Mouse (Mus musculus) MEL (cell line): Measurements from ENCODE around the gene Slc17a3. TPM values are rescaled to one million over a fixed set of nuclear protein-coding genes. Genes with fewer than 3 reads are reported as not detected.

Experiments
- DNase-seq: peaks from one replicate; pipeline ENCODE4 v3.0.0; 2011; ENCODE audit warnings: low read depth, low spot score
- H3K27ac ChIP-seq: 2 replicates; pipeline ENCODE4 v1.5.1; 2012; ENCODE audit warnings: low read depth, mild to moderate bottlenecking, control low read depth, low read length, moderate library complexity; ENCODE audit not compliant: control insufficient read depth
- H3K27me3 ChIP-seq, 2 experiments: fragments of 150-350 bp in 1 of 2; sonication (generic) in 1 of 2; 2 replicates each; pipeline ENCODE4 v1.6.1; 2012; ENCODE audit warnings: low read length in 2 of 2, mild to moderate bottlenecking in 2 of 2, improper control_type of control experiment in 1 of 2, moderate library complexity in 1 of 2; ENCODE audit not compliant: insufficient read depth in 2 of 2, control insufficient read depth in 1 of 2
- H3K36me3 ChIP-seq, 2 experiments: 2 replicates each; pipeline ENCODE4 v1.6.1; 2012 to 2014; ENCODE audit warnings: low read length in 2 of 2, improper control_type of control experiment in 1 of 2, inconsistent platforms in 1 of 2, mild to moderate bottlenecking in 1 of 2; ENCODE audit not compliant: insufficient read depth in 2 of 2, control insufficient read depth in 1 of 2
- H3K4me1 ChIP-seq, 2 experiments: fragments of 150-350 bp in 1 of 2; sonication (generic) in 1 of 2; 2 replicates each; pipeline ENCODE4 v1.6.1; 2012; ENCODE audit warnings: low read length in 2 of 2, improper control_type of control experiment in 1 of 2, mild to moderate bottlenecking in 1 of 2; ENCODE audit not compliant: insufficient read depth in 2 of 2, control insufficient read depth in 1 of 2
- H3K4me3 ChIP-seq, 2 experiments: fragments of 150-350 bp in 1 of 2; sonication (generic) in 1 of 2; 2 replicates each; pipeline ENCODE4 v1.5.1; 2012; ENCODE audit warnings: low read depth in 2 of 2, low read length in 2 of 2, mild to moderate bottlenecking in 2 of 2, moderate library complexity in 2 of 2, control low read depth in 1 of 2, improper control_type of control experiment in 1 of 2; ENCODE audit not compliant: control insufficient read depth in 1 of 2, insufficient read depth in 1 of 2
- H3K79me2 ChIP-seq: 2 replicates; pipeline ENCODE4 v1.6.1; 2012; ENCODE audit warnings: mild to moderate bottlenecking, low read length, moderate library complexity; ENCODE audit not compliant: control insufficient read depth, poor library complexity, insufficient read depth
- H3K9ac ChIP-seq: 2 replicates; pipeline ENCODE4 v1.6.1; 2012; ENCODE audit warnings: low read depth, mild to moderate bottlenecking, control low read depth, low read length, moderate library complexity; ENCODE audit not compliant: control insufficient read depth, poor library complexity, severe bottlenecking
- H3K9me3 ChIP-seq: fragments of 150-350 bp; sonication (generic); replicated peaks from 2 replicates; pipeline ENCODE4 v1.6.1; 2012; ENCODE audit warnings: mild to moderate bottlenecking, low read length, improper control_type of control experiment, moderate library complexity; ENCODE audit not compliant: insufficient read depth
- CHD2 ChIP-seq: IDR thresholded peaks from 2 replicates; pipeline ENCODE4 v1.6.1; 2011; ENCODE audit warnings: low read length, improper control_type of control experiment
- CTCF ChIP-seq, 3 experiments: IDR thresholded peaks in 2 of 3; conservative IDR thresholded peaks in 1 of 3; 2 replicates each; pipeline ENCODE4 v1.5.1; 2011 to 2012; ENCODE audit warnings: low read length in 3 of 3, low read depth in 2 of 3, mild to moderate bottlenecking in 2 of 3, improper control_type of control experiment in 1 of 3, inconsistent platforms in 1 of 3, mixed read lengths in 1 of 3, moderate library complexity in 1 of 3; ENCODE audit not compliant: control insufficient read depth in 1 of 3, insufficient read depth in 1 of 3, poor library complexity in 1 of 3, severe bottlenecking in 1 of 3
- E2F4 ChIP-seq: IDR thresholded peaks from 2 replicates; pipeline ENCODE4 v1.6.1; 2011; ENCODE audit warnings: low read depth, low read length, improper control_type of control experiment, borderline replicate concordance
- ETS1 ChIP-seq: IDR thresholded peaks from 2 replicates; pipeline ENCODE4 v1.6.1; 2012; ENCODE audit warnings: low read depth, mild to moderate bottlenecking, inconsistent platforms, low read length, improper control_type of control experiment, moderate library complexity
- GABPA ChIP-seq: IDR thresholded peaks from 2 replicates; pipeline ENCODE4 v1.6.1; 2012; ENCODE audit warnings: low read depth, mild to moderate bottlenecking, inconsistent platforms, low read length, improper control_type of control experiment, moderate library complexity
- GATA1 ChIP-seq: IDR thresholded peaks from 2 replicates; pipeline ENCODE4 v1.6.1; 2011; ENCODE audit warnings: low read depth, low read length, improper control_type of control experiment
- KAT2A ChIP-seq: conservative IDR thresholded peaks from 2 replicates; pipeline ENCODE4 v1.6.1; 2012; ENCODE audit warnings: low read depth, low read length, improper control_type of control experiment, inconsistent platforms
- MAFK ChIP-seq: IDR thresholded peaks from 2 replicates; pipeline ENCODE4 v1.6.1; 2011; ENCODE audit warnings: low read depth, mild to moderate bottlenecking, low read length, improper control_type of control experiment, borderline replicate concordance
- MYB ChIP-seq: IDR thresholded peaks from 2 replicates; pipeline ENCODE4 v1.6.1; 2011; ENCODE audit warnings: mild to moderate bottlenecking, low read depth, low read length, improper control_type of control experiment
- MYC ChIP-seq: IDR thresholded peaks from 2 replicates; pipeline ENCODE4 v1.6.1; 2011; ENCODE audit warnings: low read depth, mild to moderate bottlenecking, low read length, improper control_type of control experiment, moderate library complexity
- NELFE ChIP-seq: IDR thresholded peaks from 2 replicates; pipeline ENCODE4 v1.6.1; 2011; ENCODE audit warnings: low read depth, low read length, improper control_type of control experiment
- POLR2AphosphoS2 ChIP-seq: IDR thresholded peaks from 2 replicates; pipeline ENCODE4 v1.6.1; 2011; ENCODE audit warnings: low read length, improper control_type of control experiment
- RAD21 ChIP-seq: IDR thresholded peaks from 2 replicates; pipeline ENCODE4 v1.6.1; 2011; ENCODE audit warnings: mild to moderate bottlenecking, low read depth, low read length, improper control_type of control experiment
- TAL1 ChIP-seq: IDR thresholded peaks from 2 replicates; pipeline ENCODE4 v1.6.1; 2012; ENCODE audit warnings: mild to moderate bottlenecking, inconsistent platforms, low read length, moderate library complexity, mixed read lengths
- TCF12 ChIP-seq: IDR thresholded peaks from 2 replicates; pipeline ENCODE4 v1.6.1; 2014; ENCODE audit warnings: low read depth, mild to moderate bottlenecking, inconsistent platforms, low read length, improper control_type of control experiment, moderate library complexity
- USF1 ChIP-seq: IDR thresholded peaks from 2 replicates; pipeline ENCODE4 v1.6.1; 2014; ENCODE audit warnings: low read depth, mild to moderate bottlenecking, inconsistent platforms, low read length, improper control_type of control experiment, moderate library complexity
- USF2 ChIP-seq, 2 experiments: IDR thresholded peaks; 2 replicates each; pipeline ENCODE4 v1.6.1; 2011 to 2012; ENCODE audit warnings: improper control_type of control experiment in 2 of 2, low read length in 2 of 2, borderline replicate concordance in 1 of 2, inconsistent platforms in 1 of 2, low read depth in 1 of 2, mild to moderate bottlenecking in 1 of 2; ENCODE audit not compliant: insufficient read depth in 1 of 2
- ZC3H11A ChIP-seq: IDR thresholded peaks from 2 replicates; pipeline ENCODE4 v1.6.1; 2012; ENCODE audit warnings: low read depth, mild to moderate bottlenecking, inconsistent platforms, low read length, improper control_type of control experiment
- ZKSCAN1 ChIP-seq: IDR thresholded peaks from 2 replicates; pipeline ENCODE4 v1.6.1; 2012; ENCODE audit warnings: low read depth, mild to moderate bottlenecking, inconsistent platforms, low read length, improper control_type of control experiment, moderate library complexity
- ZMIZ1 ChIP-seq: IDR thresholded peaks from 2 replicates; pipeline ENCODE4 v1.6.1; 2012; ENCODE audit warnings: low read depth, mild to moderate bottlenecking, inconsistent platforms, low read length, improper control_type of control experiment, moderate library complexity
- polyA plus RNA-seq, 2 experiments: library from polyadenylated mRNA; stranded (reverse) in 1 of 2; unstranded in 1 of 2; fragments of >175 nt in 1 of 2; fragments of >200 nt in 1 of 2; gene quantifications; 2 replicates each; pipeline versions ENCODE4 v1.2.1 to v1.2.4; 2012; ENCODE audit warnings: low replicate concordance in 2 of 2, low read depth in 1 of 2; ENCODE audit not compliant: insufficient read length in 2 of 2, insufficient read depth in 1 of 2, missing spikeins in 1 of 2
- total RNA-seq: library from RNA; depleted of rRNA; stranded (reverse); fragments of 300-350 nt; gene quantifications from 2 replicates; pipeline ENCODE4 v1.2.3, GENCODE M21; 2012

The Slc17a3 gene
- total and polyA plus RNA-seq, 3 experiments, result not detected

DNA sequence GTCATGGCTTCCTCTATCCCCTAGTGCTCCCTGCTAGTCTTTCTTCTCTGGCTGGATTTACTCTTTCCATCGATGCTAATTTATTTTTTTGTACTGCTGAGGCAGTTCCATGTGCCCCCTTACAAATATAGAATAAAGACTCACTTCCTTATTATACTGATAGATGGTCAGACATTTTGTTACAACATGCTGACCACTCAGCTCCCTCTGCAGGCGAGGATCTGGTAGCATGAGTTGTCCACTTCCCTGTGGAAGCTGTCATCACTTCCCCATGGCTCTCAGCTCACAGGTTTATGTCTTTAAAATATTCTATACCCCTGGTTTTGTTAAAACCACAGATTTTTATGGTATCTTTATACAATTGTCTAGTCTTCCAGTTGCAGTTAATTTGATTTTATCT is 23.1 kb upstream of the Slc17a3 start:
- no peak for TF ChIP-seq RAD21
- peak in 1 of 3 experiments; percentile 21; a peak in 1 of 6 replicates for TF ChIP-seq CTCF (IDR thresholded peaks at IDR 0.05 in 2 of 3, conservative IDR thresholded peaks at IDR 0.05 in 1 of 3; ENCODE audit: control insufficient read depth in 1 of 3, insufficient read depth in 1 of 3, low read depth in 2 of 3, low read length in 3 of 3, poor library complexity in 1 of 3, severe bottlenecking in 1 of 3)
- TF ChIP-seq, all 39 proteins: peak for 1
- no peak overlapping the region for H3K4me3 ChIP-seq
- no peak overlapping the region for H3K9ac ChIP-seq
- no peaks in the 10 kb centered on the region for H3K79me2 ChIP-seq
- DNase-seq, result peak; percentile 9
- H3K27me3 ChIP-seq, result peaks cover 0 to 8% of the 10 kb centered on the region in 2 experiments; a peak in 3 of 4 replicates
- H3K4me1 ChIP-seq, result no peaks in the 10 kb centered on the region
- no peak overlapping the region for H3K27ac ChIP-seq
- no peaks in the 10 kb centered on the region for H3K36me3 ChIP-seq
- H3K9me3 ChIP-seq, result no peaks in the 10 kb centered on the region

DNA sequence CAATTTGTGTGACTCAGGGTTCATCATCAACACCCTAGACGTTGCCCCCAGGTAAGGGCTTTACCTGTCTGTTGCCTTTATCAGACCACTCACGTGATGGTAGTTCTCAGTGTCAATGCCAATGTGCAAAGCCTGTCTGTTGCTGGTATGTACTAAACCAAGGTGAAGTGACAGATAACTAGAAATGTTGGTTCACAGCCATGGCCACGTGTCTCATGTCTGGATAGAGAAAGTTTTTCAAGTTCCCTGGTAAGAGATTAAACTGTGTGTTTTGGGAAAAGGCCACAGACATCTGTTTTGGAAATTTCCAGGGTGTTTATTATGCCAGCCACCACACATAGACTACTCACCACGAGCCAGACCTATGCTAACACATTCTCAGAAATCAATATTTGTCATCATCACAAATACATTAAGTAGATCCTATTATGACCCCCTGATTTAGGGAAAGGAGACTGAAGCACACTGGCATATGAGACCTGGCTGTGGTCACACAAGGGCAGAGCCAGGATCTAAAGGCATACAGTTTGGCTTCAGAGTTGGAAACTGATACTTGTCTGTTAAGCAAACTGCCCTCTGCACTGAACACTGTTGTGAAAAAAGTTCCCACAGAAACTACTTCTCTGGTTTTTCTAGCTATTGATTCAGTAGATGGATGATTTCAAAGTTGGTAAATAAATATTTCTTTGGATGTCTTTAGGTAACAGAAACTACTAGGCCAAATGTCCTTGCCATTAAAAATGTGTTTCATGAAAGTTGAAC is 18.9 kb upstream of the Slc17a3 start:
- H3K36me3 ChIP-seq, result no peaks in the 10 kb centered on the region
- no peak overlapping the region for H3K4me3 ChIP-seq
- H3K9ac ChIP-seq, result no peak overlapping the region
- TF ChIP-seq CHD2, result no peak
- TF ChIP-seq MAFK, result no peak
- TF ChIP-seq ZC3H11A, result no peak
- TF ChIP-seq TAL1, result no peak
- no peak for TF ChIP-seq GATA1
- no peak for TF ChIP-seq ZKSCAN1
- no peak for TF ChIP-seq ETS1
- no peak for TF ChIP-seq USF1
- no peak for TF ChIP-seq USF2 (IDR thresholded peaks at IDR 0.05; ENCODE audit: borderline replicate concordance in 1 of 2, insufficient read depth in 1 of 2, low read depth in 1 of 2, low read length in 2 of 2)
- no peak for TF ChIP-seq NELFE
- no peak for TF ChIP-seq GABPA
- no peak for TF ChIP-seq RAD21
- no peak for TF ChIP-seq TCF12
- no peak for TF ChIP-seq E2F4
- no peak for TF ChIP-seq KAT2A
- no peak for TF ChIP-seq MYB
- no peak for TF ChIP-seq MYC
- no peak for TF ChIP-seq CTCF (IDR thresholded peaks at IDR 0.05 in 2 of 3, conservative IDR thresholded peaks at IDR 0.05 in 1 of 3; ENCODE audit: control insufficient read depth in 1 of 3, insufficient read depth in 1 of 3, low read depth in 2 of 3, low read length in 3 of 3, poor library complexity in 1 of 3, severe bottlenecking in 1 of 3)
- TF ChIP-seq POLR2AphosphoS2, result no peak
- no peak for TF ChIP-seq ZMIZ1
- no peaks in the 10 kb centered on the region for H3K9me3 ChIP-seq
- no peak for DNase-seq
- peaks cover 9 to 12% of the 10 kb centered on the region in 2 experiments for H3K27me3 ChIP-seq
- no peaks in the 10 kb centered on the region for H3K4me1 ChIP-seq
- no peaks in the 10 kb centered on the region for H3K79me2 ChIP-seq
- no peak overlapping the region for H3K27ac ChIP-seq
